Mouse (Mus musculus) megakaryocyte, embryonic 14.5 days (primary cell): ENCODE measurements around the gene Sfn. TPM values are rescaled to one million over a fixed set of nuclear protein-coding genes. Genes with fewer than 3 reads are reported as not detected.
"Not testable (repeated sequence)": the region's sequence is repeated elsewhere in the genome, so short reads cannot be mapped to it uniquely, and the experiment has no call there.

ENCODE experiments used
- H3K27me3 ChIP-seq: replicated peaks from 2 replicates; pipeline ENCODE3; 2012; ENCODE audit warnings: inconsistent platforms
- H3K36me3 ChIP-seq: replicated peaks from 2 replicates; pipeline ENCODE3; 2012; ENCODE audit warnings: low read length, inconsistent platforms, mixed read lengths
- H3K4me1 ChIP-seq: 2 replicates; pipeline ENCODE4 v1.6.1; 2012; ENCODE audit warnings: inconsistent platforms
- H3K4me3 ChIP-seq: replicated peaks from 2 replicates; pipeline ENCODE3; 2012; ENCODE audit warnings: moderate library complexity, mild to moderate bottlenecking, inconsistent platforms
- H3K9me3 ChIP-seq: 2 replicates; pipeline ENCODE4 v1.6.1; 2012; ENCODE audit warnings: inconsistent platforms
- FLI1 ChIP-seq: IDR thresholded peaks from 2 replicates; pipeline ENCODE4 v1.6.1; 2012; ENCODE audit warnings: low read length, inconsistent platforms, mixed read lengths
- GATA1 ChIP-seq: IDR thresholded peaks from 3 replicates; pipeline ENCODE4 v1.6.1; 2012; ENCODE audit warnings: mixed read lengths, low read length, inconsistent platforms, borderline replicate concordance
- polyA plus RNA-seq: library from polyadenylated mRNA; stranded (reverse); fragments of >175 nt; gene quantifications from 2 replicates; pipeline ENCODE4 v1.2.3, GENCODE M21; 2012; ENCODE audit warnings: low replicate concordance; ENCODE audit not compliant: insufficient read depth

Sfn gene
- polyA plus RNA-seq, result 9.2 and 15.3 TPM in 2 replicates

- peaks cover 18% of the 10 kb centered on the region for H3K4me1 ChIP-seq
- TF ChIP-seq FLI1, result no peak
- no peak for TF ChIP-seq GATA1
- peaks cover 52% of the 10 kb centered on the region for H3K36me3 ChIP-seq
- H3K27me3 ChIP-seq, result peaks cover 8% of the 10 kb centered on the region
- no peaks in the 10 kb centered on the region for H3K9me3 ChIP-seq
- H3K4me3 ChIP-seq, result no peak within 1 kb of the TSS
Observed at GRCm38 (mm10) chr4:133601721-133602218, at the start of gene Sfn. Sfn (minus strand) TSS chr4:133602168.

- Histone ChIP-seq H3K4me1 (peaks cover 25% of the 10 kb centered on the region), H3K4me3 (no peak overlapping the region), H3K36me3 (peaks cover 11% of the 10 kb centered on the region), H3K27me3 (no peaks in the 10 kb centered on the region), H3K9me3 (peaks cover 6% of the 10 kb centered on the region)
- TF ChIP-seq FLI1 (no peak), GATA1 (no peak)
Observed at GRCm38 (mm10) chr4:133651445-133651844, 49.5 kb upstream of the Sfn start.

- Histone ChIP-seq H3K4me1 (peaks cover 18% of the 10 kb centered on the region), H3K36me3 (peaks cover 11% of the 10 kb centered on the region), H3K4me3 (peak within 1 kb of the TSS; percentile 90), H3K9me3 (peaks cover 15% of the 10 kb centered on the region), H3K27me3 (no peaks in the 10 kb centered on the region)
- TF ChIP-seq GATA1 (no peak), FLI1 (no peak)
Observed at GRCm38 (mm10) chr4:133649989-133650699, 48.2 kb upstream of the Sfn start, which contains the start of gene Zdhhc18. Zdhhc18 (minus strand) TSS chr4:133650154.

- Histone ChIP-seq H3K4me3 (peak overlapping the region; percentile 90), H3K9me3 (peaks cover 18% of the 10 kb centered on the region), H3K36me3 (peaks cover 11% of the 10 kb centered on the region), H3K4me1 (peaks cover 18% of the 10 kb centered on the region)
- H3K27me3 ChIP-seq, result not testable (repeated sequence)
Observed at GRCm38 (mm10) chr4:133649464-133649863, 47.5 kb upstream of the Sfn start.

- H3K4me3 ChIP-seq, result no peak overlapping the region
- H3K4me1 ChIP-seq, result peaks cover 13% of the 10 kb centered on the region
Observed at GRCm38 (mm10) chr4:133645680-133646079, 43.7 kb upstream of the Sfn start.

GRCm38 (mm10) chr4:133645195-133645594, 43.2 kb upstream of the Sfn start:
- H3K36me3 ChIP-seq, result peaks cover 11% of the 10 kb centered on the region
- H3K9me3 ChIP-seq, result peaks cover 32% of the 10 kb centered on the region
- no peak overlapping the region for H3K4me3 ChIP-seq
- peaks cover 12% of the 10 kb centered on the region for H3K4me1 ChIP-seq
- TF ChIP-seq FLI1 (no peak), GATA1 (no peak)
- no peaks in the 10 kb centered on the region for H3K27me3 ChIP-seq

More at GRCm38 (mm10) chr4:133645680-133646079, 43.7 kb upstream of the Sfn start:
- no peaks in the 10 kb centered on the region for H3K27me3 ChIP-seq
- H3K36me3 ChIP-seq, result peaks cover 11% of the 10 kb centered on the region
- peaks cover 32% of the 10 kb centered on the region for H3K9me3 ChIP-seq
- TF ChIP-seq FLI1, result no peak
- TF ChIP-seq GATA1, result no peak

- TF ChIP-seq FLI1 (no peak), GATA1 (no peak)
- Histone ChIP-seq H3K4me1 (peaks cover 45% of the 10 kb centered on the region), H3K36me3 (peaks cover 23% of the 10 kb centered on the region), H3K27me3 (no peaks in the 10 kb centered on the region), H3K4me3 (peak overlapping the region; percentile 94), H3K9me3 (peaks cover 5% of the 10 kb centered on the region)
Observed at GRCm38 (mm10) chr4:133634043-133634410, 32.1 kb upstream of the Sfn start.

GRCm38 (mm10) chr4:133633332-133634042, 31.5 kb upstream of the Sfn start:
- TF ChIP-seq GATA1 (no peak), FLI1 (no peak)
- Histone ChIP-seq H3K9me3 (peaks cover 1% of the 10 kb centered on the region), H3K4me3 (peak overlapping the region; percentile 94)

GRCm38 (mm10) chr4:133632483-133633327, 30.7 kb upstream of the Sfn start:
- Histone ChIP-seq H3K4me3 (peak overlapping the region; percentile 94), H3K4me1 (peaks cover 59% of the 10 kb centered on the region), H3K36me3 (peaks cover 31% of the 10 kb centered on the region), H3K9me3 (no peaks in the 10 kb centered on the region), H3K27me3 (no peaks in the 10 kb centered on the region)
- TF ChIP-seq GATA1 (no peak), FLI1 (no peak)

More at GRCm38 (mm10) chr4:133633332-133634042, 31.5 kb upstream of the Sfn start:
- Histone ChIP-seq H3K36me3 (peaks cover 24% of the 10 kb centered on the region), H3K4me1 (peaks cover 51% of the 10 kb centered on the region), H3K27me3 (no peaks in the 10 kb centered on the region)
